Mouse (Mus musculus) myocyte (in vitro differentiated cells): ENCODE measurements around the gene Rabep1.

Source experiments
- CEBPB ChIP-seq: IDR thresholded peaks from 2 replicates; pipeline ENCODE4 v1.6.1; 2011; ENCODE audit warnings: mild to moderate bottlenecking, moderate library complexity; ENCODE audit not compliant: poor library complexity, insufficient read depth, severe bottlenecking
- E2F4 ChIP-seq: IDR thresholded peaks from one replicate; pipeline ENCODE4 v1.6.1; 2011; ENCODE audit warnings: mild to moderate bottlenecking, control low read depth, moderate library complexity; ENCODE audit not compliant: insufficient read depth
- MAX ChIP-seq: IDR thresholded peaks from one replicate; pipeline ENCODE4 v1.6.1; 2011; ENCODE audit warnings: low read depth, mild to moderate bottlenecking, control low read depth
- MYOG ChIP-seq, 3 experiments: IDR thresholded peaks; one replicate each; pipeline ENCODE4 v1.6.1; 2011; ENCODE audit warnings: control low read depth in 2 of 3, low read depth in 2 of 3, mild to moderate bottlenecking in 2 of 3; ENCODE audit not compliant: insufficient read length in 2 of 3, control insufficient read depth in 1 of 3, insufficient read depth in 1 of 3
- POLR2A ChIP-seq: IDR thresholded peaks from one replicate; pipeline ENCODE4 v1.6.1; 2011; ENCODE audit warnings: low read depth, mild to moderate bottlenecking, control low read depth, moderate library complexity; ENCODE audit not compliant: insufficient read length
- POLR2AphosphoS2 ChIP-seq: IDR thresholded peaks from one replicate; pipeline ENCODE4 v1.6.1; 2011; ENCODE audit warnings: low read depth, control low read depth; ENCODE audit not compliant: insufficient read length
- TCF12 ChIP-seq: IDR thresholded peaks from one replicate; pipeline ENCODE4 v1.6.1; 2011; ENCODE audit warnings: mild to moderate bottlenecking, control low read depth; ENCODE audit not compliant: poor library complexity, insufficient read depth, severe bottlenecking
- TCF3 ChIP-seq: IDR thresholded peaks from one replicate; pipeline ENCODE4 v1.6.1; 2011; ENCODE audit warnings: low read depth, control low read depth; ENCODE audit not compliant: insufficient read length
- USF1 ChIP-seq: IDR thresholded peaks from one replicate; pipeline ENCODE4 v1.6.1; 2011; ENCODE audit warnings: low read depth, mild to moderate bottlenecking, control low read depth, moderate library complexity

DNA sequence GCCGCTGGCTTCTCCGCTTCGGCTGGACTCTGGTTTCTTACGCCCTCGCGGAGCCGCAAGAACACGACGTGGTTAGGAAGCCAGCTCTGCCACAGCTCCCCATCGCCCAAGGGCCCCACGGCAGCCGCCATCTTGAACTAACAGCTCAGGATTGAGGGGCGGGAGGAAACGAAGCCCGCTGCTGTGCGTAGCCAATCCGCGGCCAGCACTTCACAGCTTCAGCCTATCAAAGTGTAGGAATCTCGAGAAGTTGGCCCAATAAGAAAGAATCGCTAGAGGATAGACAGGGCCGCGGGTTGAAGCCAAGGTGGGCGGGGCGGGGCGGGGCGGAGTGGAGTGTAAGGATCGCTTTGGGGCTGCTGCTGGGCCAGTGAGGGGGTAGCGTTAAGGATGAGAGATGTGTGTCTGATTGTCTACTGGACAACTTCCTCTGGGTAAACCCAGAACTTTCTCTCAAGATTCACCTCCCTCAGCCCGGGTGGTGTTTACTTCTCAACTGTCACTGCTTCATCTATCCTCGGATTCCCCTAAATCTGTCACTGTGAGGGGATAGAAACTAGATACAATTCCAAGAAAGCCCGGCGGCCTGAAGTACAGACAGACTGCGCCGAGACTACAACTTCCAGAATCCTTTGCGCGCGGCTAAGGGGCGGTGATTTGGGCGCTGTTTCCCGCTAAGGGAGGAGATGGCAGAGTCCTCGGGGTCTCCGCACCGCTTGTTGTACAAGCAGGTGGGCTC lies 125.4 kb downstream of the Rabep1 start, which contains the start of the genes Nup88 and Rpain:
- TF ChIP-seq POLR2A (peak; percentile 85), USF1 (no peak), MYOG (IDR thresholded peaks at IDR 0.05; ENCODE audit: control insufficient read depth in 1 of 3, insufficient read depth in 1 of 3, insufficient read length in 2 of 3, low read depth in 2 of 3) (no peak), TCF12 (no peak), CEBPB (no peak), POLR2AphosphoS2 (peak; percentile 66), E2F4 (peak; percentile 32), MAX (no peak), TCF3 (no peak)
